Mouse (Mus musculus) CH12.LX (cell line): Measurements from ENCODE around the gene Rabgap1l. TPM values are rescaled to one million over a fixed set of nuclear protein-coding genes. Genes with fewer than 3 reads are reported as not detected.

Experiments
- DNase-seq: peaks from one replicate; pipeline ENCODE4 v3.0.0-alpha.2; 2013; ENCODE audit errors: extremely low read depth
- H3K27ac ChIP-seq: 2 replicates; pipeline ENCODE4 v1.5.1; 2012; ENCODE audit warnings: low read depth, mild to moderate bottlenecking, control low read depth, moderate library complexity; ENCODE audit not compliant: insufficient read depth
- H3K27me3 ChIP-seq: replicated peaks from 2 replicates; pipeline ENCODE3; 2012; ENCODE audit warnings: inconsistent platforms
- H3K36me3 ChIP-seq, 2 experiments: replicated peaks in 1 of 2; 2 replicates each; pipeline versions ENCODE3 to v1.6.1; 2012; ENCODE audit warnings: inconsistent platforms in 1 of 2, low read length in 1 of 2, mild to moderate bottlenecking in 1 of 2, mixed read lengths in 1 of 2, moderate library complexity in 1 of 2; ENCODE audit not compliant: control insufficient read depth in 1 of 2, insufficient read depth in 1 of 2
- H3K4me1 ChIP-seq, 2 experiments: 2 replicates each; pipeline ENCODE4 v1.6.1; 2012; ENCODE audit warnings: inconsistent platforms in 1 of 2, moderate library complexity in 1 of 2; ENCODE audit not compliant: insufficient read depth in 2 of 2, control insufficient read depth in 1 of 2
- H3K4me2 ChIP-seq: 2 replicates; pipeline ENCODE4 v1.6.1; 2012; ENCODE audit warnings: low read depth, mild to moderate bottlenecking, control low read depth; ENCODE audit not compliant: poor library complexity, insufficient read depth, severe bottlenecking
- H3K4me3 ChIP-seq, 3 experiments: fragments of 150-350 bp in 1 of 3; sonication (generic) in 1 of 3; replicated peaks in 1 of 3; 2 replicates each; pipeline versions ENCODE3 to v1.5.1; 2011 to 2012; ENCODE audit warnings: low read depth in 2 of 3, low read length in 2 of 3, mild to moderate bottlenecking in 2 of 3, moderate library complexity in 2 of 3, control low read depth in 1 of 3, improper control_type of control experiment in 1 of 3, inconsistent platforms in 1 of 3, mixed read lengths in 1 of 3; ENCODE audit not compliant: poor library complexity in 1 of 3
- H3K79me2 ChIP-seq: replicated peaks from 2 replicates; pipeline ENCODE4 v1.6.1; 2012; ENCODE audit warnings: mild to moderate bottlenecking, moderate library complexity; ENCODE audit not compliant: control insufficient read depth, poor library complexity, insufficient read depth, severe bottlenecking; ENCODE audit errors: extremely low read depth
- H3K9ac ChIP-seq: 2 replicates; pipeline ENCODE4 v1.6.1; 2012; ENCODE audit warnings: low read depth, mild to moderate bottlenecking, control low read depth, moderate library complexity; ENCODE audit not compliant: insufficient read depth
- H3K9me3 ChIP-seq: replicated peaks from 2 replicates; pipeline ENCODE3; 2012; ENCODE audit warnings: low read length, inconsistent platforms, mixed read lengths
- BHLHE40 ChIP-seq: IDR thresholded peaks from 2 replicates; pipeline ENCODE4 v1.6.1; 2011; ENCODE audit warnings: mild to moderate bottlenecking, low read depth, low read length, improper control_type of control experiment
- CHD1 ChIP-seq: IDR thresholded peaks from 2 replicates; pipeline ENCODE4 v1.6.1; 2012; ENCODE audit warnings: low read depth, low read length, improper control_type of control experiment, inconsistent platforms
- CHD2 ChIP-seq: IDR thresholded peaks from 2 replicates; pipeline ENCODE4 v1.6.1; 2011; ENCODE audit warnings: low read length, improper control_type of control experiment
- CTCF ChIP-seq, 2 experiments: IDR thresholded peaks in 1 of 2; conservative IDR thresholded peaks in 1 of 2; 2 replicates each; pipeline ENCODE4 v1.5.1; 2011 to 2012; ENCODE audit warnings: low read depth in 2 of 2, low read length in 2 of 2, improper control_type of control experiment in 1 of 2, inconsistent platforms in 1 of 2, mild to moderate bottlenecking in 1 of 2, moderate library complexity in 1 of 2
- E2F4 ChIP-seq: IDR thresholded peaks from 2 replicates; pipeline ENCODE4 v1.6.1; 2011; ENCODE audit warnings: low read depth, low read length, improper control_type of control experiment; ENCODE audit not compliant: insufficient replicate concordance
- ELF1 ChIP-seq: IDR thresholded peaks from 2 replicates; pipeline ENCODE4 v1.6.1; 2014; ENCODE audit warnings: low read depth, mild to moderate bottlenecking, inconsistent platforms, low read length, improper control_type of control experiment
- EP300 ChIP-seq: IDR thresholded peaks from 2 replicates; pipeline ENCODE4 v1.6.1; 2011; ENCODE audit warnings: low read length, improper control_type of control experiment
- ETS1 ChIP-seq: conservative IDR thresholded peaks from 2 replicates; pipeline ENCODE4 v1.6.1; 2012; ENCODE audit warnings: low read depth, mild to moderate bottlenecking, inconsistent platforms, low read length, improper control_type of control experiment, moderate library complexity
- GABPA ChIP-seq: IDR thresholded peaks from 2 replicates; pipeline ENCODE4 v1.6.1; 2012; ENCODE audit warnings: low read depth, low read length, improper control_type of control experiment, inconsistent platforms; ENCODE audit not compliant: insufficient replicate concordance
- HCFC1 ChIP-seq: IDR thresholded peaks from 2 replicates; pipeline ENCODE4 v1.6.1; 2012; ENCODE audit warnings: low read depth, mild to moderate bottlenecking, inconsistent platforms, low read length, improper control_type of control experiment
- IRF4 ChIP-seq: IDR thresholded peaks from 2 replicates; pipeline ENCODE4 v1.6.1; 2014; ENCODE audit warnings: low read depth, mild to moderate bottlenecking, inconsistent platforms, low read length, improper control_type of control experiment
- JUN ChIP-seq: IDR thresholded peaks from 2 replicates; pipeline ENCODE4 v1.6.1; 2011; ENCODE audit warnings: low read depth, mild to moderate bottlenecking, low read length, improper control_type of control experiment, moderate library complexity; ENCODE audit not compliant: insufficient read depth
- JUND ChIP-seq: conservative IDR thresholded peaks from 2 replicates; pipeline ENCODE4 v1.6.1; 2011; ENCODE audit warnings: low read depth, low read length, improper control_type of control experiment
- KAT2A ChIP-seq: IDR thresholded peaks from 2 replicates; pipeline ENCODE4 v1.6.1; 2012; ENCODE audit warnings: low read length, improper control_type of control experiment, inconsistent platforms; ENCODE audit not compliant: insufficient replicate concordance
- MAFK ChIP-seq: IDR thresholded peaks from 2 replicates; pipeline ENCODE4 v1.6.1; 2011; ENCODE audit warnings: low read length, improper control_type of control experiment; ENCODE audit not compliant: insufficient replicate concordance
- MAX ChIP-seq: IDR thresholded peaks from 2 replicates; pipeline ENCODE4 v1.6.1; 2011; ENCODE audit warnings: low read length, improper control_type of control experiment
- MAZ ChIP-seq: IDR thresholded peaks from 2 replicates; pipeline ENCODE4 v1.6.1; 2012; ENCODE audit warnings: low read depth, mild to moderate bottlenecking, inconsistent platforms, low read length, improper control_type of control experiment, moderate library complexity
- MEF2A ChIP-seq: IDR thresholded peaks from 2 replicates; pipeline ENCODE4 v1.6.1; 2014; ENCODE audit warnings: low read depth, mild to moderate bottlenecking, inconsistent platforms, low read length, improper control_type of control experiment, borderline replicate concordance
- MXI1 ChIP-seq: IDR thresholded peaks from 2 replicates; pipeline ENCODE4 v1.6.1; 2011; ENCODE audit warnings: mild to moderate bottlenecking, low read depth, low read length, improper control_type of control experiment
- MYC ChIP-seq: IDR thresholded peaks from 2 replicates; pipeline ENCODE4 v1.6.1; 2011; ENCODE audit warnings: low read depth, mild to moderate bottlenecking, improper control_type of control experiment, low read length
- NELFE ChIP-seq: IDR thresholded peaks from 2 replicates; pipeline ENCODE4 v1.6.1; 2011; ENCODE audit warnings: low read depth, low read length, improper control_type of control experiment
- NRF1 ChIP-seq: IDR thresholded peaks from 2 replicates; pipeline ENCODE4 v1.6.1; 2014; ENCODE audit warnings: low read depth, mild to moderate bottlenecking, inconsistent platforms, low read length, improper control_type of control experiment, moderate library complexity
- PAX5 ChIP-seq: IDR thresholded peaks from 2 replicates; pipeline ENCODE4 v1.6.1; 2012; ENCODE audit warnings: low read length, inconsistent platforms, mixed read lengths
- POLR2A ChIP-seq: IDR thresholded peaks from 2 replicates; pipeline ENCODE4 v1.6.1; 2011; ENCODE audit warnings: low read depth, mild to moderate bottlenecking, improper control_type of control experiment, low read length
- POLR2AphosphoS2 ChIP-seq: IDR thresholded peaks from 2 replicates; pipeline ENCODE4 v1.6.1; 2011; ENCODE audit warnings: low read depth, low read length, improper control_type of control experiment
- RAD21 ChIP-seq: IDR thresholded peaks from 2 replicates; pipeline ENCODE4 v1.6.1; 2011; ENCODE audit warnings: low read depth, mild to moderate bottlenecking, low read length, improper control_type of control experiment, moderate library complexity
- RCOR1 ChIP-seq: conservative IDR thresholded peaks from 2 replicates; pipeline ENCODE4 v1.6.1; 2012; ENCODE audit warnings: low read depth, mild to moderate bottlenecking, inconsistent platforms, low read length, improper control_type of control experiment
- SIN3A ChIP-seq: IDR thresholded peaks from 2 replicates; pipeline ENCODE4 v1.6.1; 2012; ENCODE audit warnings: low read length, improper control_type of control experiment, inconsistent platforms
- SMC3 ChIP-seq: IDR thresholded peaks from 2 replicates; pipeline ENCODE4 v1.6.1; 2011; ENCODE audit warnings: low read depth, low read length, improper control_type of control experiment
- TBP ChIP-seq: conservative IDR thresholded peaks from 2 replicates; pipeline ENCODE4 v1.6.1; 2011; ENCODE audit warnings: low read depth, low read length, improper control_type of control experiment
- TCF12 ChIP-seq: IDR thresholded peaks from 2 replicates; pipeline ENCODE4 v1.6.1; 2014; ENCODE audit warnings: low read depth, mild to moderate bottlenecking, inconsistent platforms, low read length, improper control_type of control experiment
- UBTF ChIP-seq: IDR thresholded peaks from 2 replicates; pipeline ENCODE4 v1.6.1; 2012; ENCODE audit warnings: low read depth, mild to moderate bottlenecking, inconsistent platforms, low read length, improper control_type of control experiment, moderate library complexity
- USF1 ChIP-seq: IDR thresholded peaks from 2 replicates; pipeline ENCODE4 v1.6.1; 2014; ENCODE audit warnings: low read depth, mild to moderate bottlenecking, inconsistent platforms, low read length, improper control_type of control experiment
- USF2 ChIP-seq: conservative IDR thresholded peaks from 2 replicates; pipeline ENCODE4 v1.6.1; 2011; ENCODE audit warnings: low read depth, low read length, improper control_type of control experiment
- ZKSCAN1 ChIP-seq: IDR thresholded peaks from 2 replicates; pipeline ENCODE4 v1.6.1; 2012; ENCODE audit warnings: low read depth, inconsistent platforms, low read length, improper control_type of control experiment, borderline replicate concordance
- ZNF384 ChIP-seq: IDR thresholded peaks from 2 replicates; pipeline ENCODE4 v1.6.1; 2012; ENCODE audit warnings: low read depth, low read length, improper control_type of control experiment, inconsistent platforms
- dilution Hi-C: fragments of 300-500 bp; cut with MboI; formaldehyde crosslinking; loops from 2 replicates; pipeline ENCODE4 v1.14.3; 2020; ENCODE audit warnings: low sequenced_read_pairs; ENCODE audit not compliant: extremely low pct_unique_long_range_greater_than_20kb, extremely low pct_ligation_motif_present
- in situ Hi-C: fragments of 300-500 bp; cut with MboI; formaldehyde crosslinking; loops from 3 replicates; pipeline ENCODE4 v1.14.3; 2019; ENCODE audit warnings: low sequenced_read_pairs, low pct_ligation_motif_present, low pct_unique_long_range_greater_than_20kb, mixed read lengths
- polyA plus RNA-seq: library from polyadenylated mRNA; unstranded; fragments of >175 nt; gene quantifications from 2 replicates; pipeline ENCODE4 v1.2.1, GENCODE M21; 2012; ENCODE audit warnings: low read depth; ENCODE audit not compliant: insufficient read length
- total RNA-seq, 2 experiments: library from RNA; depleted of rRNA; stranded (reverse); fragments of 300-350 nt in 1 of 2; fragments of >200 nt in 1 of 2; gene quantifications; 2 replicates each; pipeline ENCODE4 v1.2.3; 2012 to 2014

The Rabgap1l gene
- total and polyA plus RNA-seq, 3 experiments: 84.0 to 109 (median 85.6) TPM

- in situ Hi-C loops: loop anchor here (25.0 kb wide), 1 partner anchor 524 kb away; no protein-coding TSS in a partner anchor
- Histone ChIP-seq H3K4me3 (peak within 1 kb of the TSS; percentile 78 to 94 (median 92)), H3K36me3 (peaks cover 0 to 9% of the 10 kb centered on the region in 2 experiments), H3K27me3 (no peaks in the 10 kb centered on the region), H3K9ac (peak within 1 kb of the TSS; percentile 97), H3K79me2 (peaks cover 36% of the 10 kb centered on the region), H3K9me3 (no peaks in the 10 kb centered on the region), H3K4me1 (peaks cover 0 to 20% of the 10 kb centered on the region in 2 experiments; a peak in 3 of 4 replicates), H3K27ac (peak within 1 kb of the TSS; percentile 86), H3K4me2 (peak within 1 kb of the TSS; percentile 97; the same call in 1 of the 2 replicates)
- DNase-seq: peak; percentile 98
- dilution Hi-C loops: no loop called here
- peak; percentile 37 for TF ChIP-seq SMC3
- no peak for TF ChIP-seq PAX5
- TF ChIP-seq USF1: no peak
- no peak for TF ChIP-seq ZNF384
- TF ChIP-seq HCFC1: peak; percentile 96
- peak; percentile 78; the same call in 1 of the 2 replicates for TF ChIP-seq CHD1
- TF ChIP-seq MYC: 0 out of 2 replicates have a peak, but pooled peaks have one; percentile 9
- TF ChIP-seq TBP: peak; percentile 77; the same call in 1 of the 2 replicates
- TF ChIP-seq JUN: no peak
- peak; percentile 98 for TF ChIP-seq CHD2
- TF ChIP-seq ZKSCAN1: no peak
- no peak for TF ChIP-seq USF2
- TF ChIP-seq EP300: no peak
- TF ChIP-seq MXI1: no peak; the same call in none of the 2 replicates
- TF ChIP-seq MAFK: no peak
- no peak; the same call in 1 of the 2 replicates for TF ChIP-seq GABPA
- no peak for TF ChIP-seq JUND
- TF ChIP-seq MEF2A: peak; percentile 75
- no peak; the same call in 1 of the 2 replicates for TF ChIP-seq MAX
- TF ChIP-seq BHLHE40: peak; percentile 94
- TF ChIP-seq TCF12: peak; percentile 83
- peak; percentile 63 for TF ChIP-seq SIN3A
- peak; percentile 85; the same call in 1 of the 2 replicates for TF ChIP-seq KAT2A
- peak; percentile 39 for TF ChIP-seq NELFE
- no peak for TF ChIP-seq E2F4
- TF ChIP-seq ELF1: peak; percentile 93
- peak; percentile 35; the same call in 1 of the 2 replicates for TF ChIP-seq IRF4
- 0 out of 2 replicates have a peak, but pooled peaks have one; percentile 21 for TF ChIP-seq MAZ
- TF ChIP-seq ETS1: no peak; the same call in 1 of the 2 replicates
- 0 out of 2 replicates have a peak, but pooled peaks have one; percentile 57 for TF ChIP-seq RCOR1
- TF ChIP-seq NRF1: peak; percentile 95
- peak; percentile 86 for TF ChIP-seq POLR2A
- TF ChIP-seq CTCF (conservative IDR thresholded peaks at IDR 0.05 in 1 of 2, IDR thresholded peaks at IDR 0.05 in 1 of 2; ENCODE audit: low read depth in 2 of 2, low read length in 2 of 2): peak; percentile 25 to 78; a peak in 2 of 4 replicates
- TF ChIP-seq RAD21: peak; percentile 25
- 0 out of 2 replicates have a peak, but pooled peaks have one; percentile 38 for TF ChIP-seq POLR2AphosphoS2
- peak; percentile 82; the same call in 1 of the 2 replicates for TF ChIP-seq UBTF
Measured at GRCm38 (mm10) chr1:160212703-160213669, 580.0 kb downstream of the Rabgap1l start, which contains the start of gene Cacybp. TSS of gene Cacybp (minus strand) at chr1:160212875.
